Mouse (Mus musculus): Measurements from ENCODE around the gene Gm28048.

GRCm38 (mm10) chr11:22831916-22832315, 150.0 kb downstream of the Gm28048 start:
- TF ChIP-seq POLR2A (IDR thresholded peaks at IDR 0.05; ENCODE audit: extremely low read depth, insufficient read depth, low read length) (no peak), CTCF (IDR thresholded peaks at IDR 0.05; ENCODE audit: low read depth, low read length) (no peak)
